Mouse (Mus musculus) ovary, adult 18-20 months (tissue): Measurements from ENCODE around the gene Heatr9.
"Not testable (repeated sequence)": the region's sequence is repeated elsewhere in the genome, so short reads cannot be mapped to it uniquely, and the experiment has no call there.

ENCODE experiments used
- DNase-seq: peaks from one replicate; pipeline ENCODE4 v3.0.0; 2022; ENCODE audit warnings: low spot score, mixed read lengths

The Heatr9 gene

DNA sequence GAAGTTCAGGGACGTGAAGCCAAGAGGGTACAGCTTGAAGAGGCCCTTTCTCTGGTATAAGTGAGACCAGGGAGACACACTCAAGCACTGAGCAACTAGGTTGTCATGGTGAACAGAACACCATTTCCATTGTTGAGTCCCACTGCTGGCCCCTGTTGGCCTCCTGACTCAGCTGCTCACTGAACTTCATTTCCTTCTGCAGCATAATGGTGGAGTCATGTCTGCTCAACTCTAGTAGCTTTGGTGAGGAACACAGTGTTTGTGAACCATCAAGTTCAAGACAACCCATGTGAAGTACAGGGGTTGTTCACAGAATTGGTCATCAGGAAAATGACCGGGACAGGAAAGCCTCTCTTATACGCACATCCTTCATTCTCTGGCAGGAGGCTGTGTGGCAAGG lies at the start of gene Heatr9:
Gene Heatr9, minus strand, starts transcription at position 101 of the 400 bp plus-strand sequence.
- DNase-seq: no peak

DNA sequence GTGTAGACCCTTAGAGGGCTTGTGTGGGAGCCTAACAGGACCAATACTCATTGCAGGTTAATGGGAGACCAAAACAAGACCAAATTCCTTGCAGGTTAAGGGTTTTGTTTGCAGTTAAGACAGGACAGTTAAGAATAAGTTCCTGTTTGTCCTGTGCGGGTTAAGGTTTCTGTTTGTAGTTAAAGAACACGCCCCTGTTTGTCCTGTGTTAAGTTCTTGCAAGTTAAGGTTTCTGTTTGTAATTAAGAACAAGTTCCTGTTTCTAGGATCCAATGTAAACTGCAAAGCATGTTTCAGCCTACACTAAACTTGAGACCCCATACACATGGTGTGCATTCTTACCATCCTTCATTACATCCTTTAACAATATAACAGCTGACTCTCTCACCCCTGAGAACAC lies 48.2 kb upstream of the Heatr9 start:
- no peak for DNase-seq

DNA sequence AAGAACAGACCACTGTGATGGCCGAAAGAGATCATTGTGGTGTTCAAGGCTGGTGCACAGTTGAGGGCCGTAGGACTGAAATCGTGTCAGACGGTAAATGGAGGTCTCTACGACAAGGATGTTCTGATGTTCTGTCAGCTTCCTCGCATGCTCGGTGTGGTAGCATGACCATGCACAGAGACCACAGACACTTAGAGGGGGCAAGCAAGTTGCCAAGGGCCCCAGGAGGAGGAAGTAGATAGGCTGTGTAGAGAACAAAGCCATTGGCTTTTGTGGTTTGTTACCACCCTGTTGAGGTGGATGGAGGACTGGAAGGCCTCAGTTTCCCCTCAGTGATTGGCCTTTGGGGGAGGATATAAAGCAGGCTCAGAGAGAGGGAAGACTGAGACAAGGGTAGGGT lies 47.3 kb upstream of the Heatr9 start:
- no peak for DNase-seq

DNA sequence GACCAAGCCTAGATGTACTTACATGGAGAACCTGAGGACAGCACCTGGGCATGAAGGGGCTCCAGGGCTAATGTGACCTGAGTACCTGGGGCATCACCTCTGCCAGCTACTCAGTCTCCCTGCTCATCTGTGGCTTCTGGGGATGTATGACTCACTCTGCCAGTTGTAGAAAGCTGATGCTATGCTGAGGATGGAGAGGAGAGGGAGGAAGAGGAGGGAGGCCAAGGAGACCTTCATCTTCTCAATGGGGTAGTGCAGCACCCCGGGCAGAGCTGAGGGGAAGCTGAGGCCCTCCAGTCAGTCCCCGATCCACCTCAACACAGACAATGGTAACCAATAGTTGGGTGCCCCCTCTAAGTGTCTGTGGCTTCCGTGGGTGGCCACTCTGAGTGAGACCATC lies 46.8 kb upstream of the Heatr9 start:
- no peak for DNase-seq

DNA sequence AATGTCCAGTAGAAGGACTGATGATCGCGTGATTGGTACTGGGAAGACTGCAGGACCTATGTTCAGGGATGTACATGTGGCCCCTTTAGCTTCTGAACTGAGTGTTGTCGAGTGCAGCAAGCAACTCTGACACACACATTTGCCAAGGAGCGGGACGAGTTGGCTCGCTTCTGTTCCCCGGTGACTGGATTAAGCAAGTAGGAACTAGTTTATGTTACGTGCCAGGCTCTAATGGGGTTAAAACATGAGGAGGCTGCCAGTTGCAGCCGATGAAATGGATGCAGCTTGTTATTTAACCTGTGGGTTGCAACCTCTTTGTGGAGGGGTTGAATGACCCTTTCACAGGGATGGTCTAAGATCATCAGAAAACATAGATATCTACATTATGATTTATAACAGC lies 46.1 kb upstream of the Heatr9 start:
- no peak for DNase-seq

DNA sequence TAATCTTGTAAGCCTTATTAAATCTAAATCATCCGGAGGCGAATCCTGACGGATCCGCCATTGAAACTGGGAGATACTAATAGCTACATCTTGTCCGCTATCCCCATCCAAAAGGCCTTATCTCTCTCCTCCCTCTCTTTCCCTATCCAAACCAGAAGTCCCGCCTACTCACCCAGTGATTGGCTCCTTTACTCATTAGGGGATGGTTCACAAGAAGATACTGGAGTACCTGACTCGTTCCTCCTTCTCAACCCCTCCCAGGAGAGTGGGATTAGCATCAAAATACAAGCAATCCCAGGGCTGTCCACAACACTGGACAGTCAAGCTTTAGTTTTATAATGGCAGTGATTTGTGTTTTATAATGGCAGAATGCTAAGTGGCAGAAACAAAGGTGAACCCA lies 45.3 kb upstream of the Heatr9 start:
- no peak for DNase-seq

DNA sequence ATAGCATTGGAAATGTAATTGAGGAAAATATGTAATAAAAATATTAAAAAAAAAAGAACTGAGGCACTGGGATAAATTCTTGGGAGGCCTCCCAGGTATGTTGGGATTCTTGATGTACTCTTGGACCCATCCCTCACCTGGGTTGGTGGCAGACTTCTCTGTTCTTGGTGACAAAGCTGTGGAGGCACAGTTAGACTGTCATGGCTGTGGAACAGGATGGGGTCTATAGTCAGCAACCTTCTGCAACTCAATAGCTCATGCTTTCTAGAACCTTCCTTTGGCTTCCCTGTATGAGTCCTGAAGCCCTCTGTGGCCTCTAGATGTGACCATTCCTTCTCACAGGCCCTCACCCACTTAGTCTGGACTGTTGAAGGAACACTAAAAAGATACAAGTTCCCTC lies 44.6 kb upstream of the Heatr9 start:
- no peak for DNase-seq

DNA sequence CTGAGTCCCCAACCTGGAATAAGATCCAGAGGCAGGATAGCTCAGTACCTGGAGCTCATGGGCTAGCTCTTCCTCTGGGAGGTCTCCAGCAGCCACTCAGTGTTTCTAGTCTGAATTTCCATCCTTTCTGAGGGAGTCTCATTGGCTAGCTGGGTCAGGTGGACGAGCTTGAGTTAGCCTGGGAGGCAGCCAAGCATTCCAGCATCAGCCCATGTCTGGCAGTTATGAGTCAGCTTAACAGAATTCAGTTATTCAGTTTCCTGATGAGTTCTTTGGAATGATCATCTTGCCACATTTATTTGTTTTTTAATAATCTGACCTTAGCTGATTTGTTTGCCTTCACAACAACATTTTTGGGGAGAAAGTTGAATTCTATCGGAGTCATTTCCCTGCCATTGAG lies 41.8 kb upstream of the Heatr9 start:
- DNase-seq: no peak

DNA sequence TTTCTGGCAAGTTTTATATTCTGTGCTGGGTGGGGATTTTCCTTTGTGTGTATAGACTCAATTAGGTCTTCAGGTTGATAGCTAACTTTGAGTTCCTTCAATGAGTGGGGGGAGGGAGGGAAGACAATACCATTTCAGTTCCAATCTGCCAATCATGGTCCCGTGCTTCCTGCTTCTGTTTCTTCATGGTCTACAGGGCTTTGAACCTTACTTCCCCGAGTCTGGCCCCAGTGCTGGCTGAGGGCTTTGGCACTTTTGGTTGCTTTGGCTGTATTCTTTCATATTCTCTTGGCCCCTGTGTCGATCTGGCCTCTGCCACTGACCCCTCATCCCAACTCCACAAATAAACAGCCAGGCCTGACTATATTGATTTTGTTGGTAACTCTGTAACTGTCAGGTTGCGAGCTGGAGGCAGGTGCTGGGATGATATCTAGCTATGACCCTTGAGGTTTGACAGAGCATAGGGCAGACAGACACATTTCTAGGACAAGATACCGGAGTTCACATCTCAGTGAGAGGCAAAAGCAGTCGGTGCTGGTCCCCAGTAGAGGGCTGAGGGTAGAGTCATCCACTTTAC lies 40.4 kb upstream of the Heatr9 start:
- no peak for DNase-seq

DNA sequence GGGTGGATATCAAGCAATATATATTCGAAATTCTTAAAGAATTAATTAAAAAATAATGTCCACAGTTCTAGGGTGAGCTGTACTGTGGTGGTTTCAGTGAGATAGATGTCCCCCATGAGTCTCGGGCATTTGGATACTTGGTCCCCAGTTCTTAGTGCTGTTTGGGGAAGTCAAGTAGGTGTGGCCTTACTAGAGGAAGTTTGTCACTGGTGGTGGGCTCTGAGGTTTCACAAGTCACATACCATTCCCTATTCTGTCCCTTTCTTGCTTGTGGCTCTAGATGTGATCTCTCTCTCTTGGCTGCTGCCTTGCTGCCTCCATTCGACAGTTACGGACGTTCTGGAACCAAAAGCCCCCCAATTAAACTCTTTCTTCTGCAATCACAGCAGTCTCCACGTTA lies 38.4 kb upstream of the Heatr9 start:
- DNase-seq: no peak

DNA sequence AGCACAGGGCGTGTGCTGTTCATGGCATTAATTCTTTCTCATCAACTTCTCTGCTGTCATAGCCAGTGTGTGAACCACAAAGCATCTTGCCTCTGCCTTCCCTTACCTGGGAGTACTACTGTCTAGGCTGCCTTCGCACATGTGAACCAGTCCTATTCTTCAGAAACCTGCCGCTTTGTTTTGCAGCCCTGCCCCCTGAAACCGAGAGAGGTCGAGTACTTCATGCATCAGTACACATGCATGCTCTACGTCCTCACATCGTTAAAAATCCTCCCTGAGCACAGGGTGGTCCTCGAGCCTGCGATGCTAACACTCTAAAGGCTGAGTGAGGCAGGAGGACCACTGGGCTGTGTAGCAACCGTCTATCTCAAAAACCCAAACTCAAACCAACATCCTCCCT lies 35.1 kb upstream of the Heatr9 start:
- DNase-seq: no peak

DNA sequence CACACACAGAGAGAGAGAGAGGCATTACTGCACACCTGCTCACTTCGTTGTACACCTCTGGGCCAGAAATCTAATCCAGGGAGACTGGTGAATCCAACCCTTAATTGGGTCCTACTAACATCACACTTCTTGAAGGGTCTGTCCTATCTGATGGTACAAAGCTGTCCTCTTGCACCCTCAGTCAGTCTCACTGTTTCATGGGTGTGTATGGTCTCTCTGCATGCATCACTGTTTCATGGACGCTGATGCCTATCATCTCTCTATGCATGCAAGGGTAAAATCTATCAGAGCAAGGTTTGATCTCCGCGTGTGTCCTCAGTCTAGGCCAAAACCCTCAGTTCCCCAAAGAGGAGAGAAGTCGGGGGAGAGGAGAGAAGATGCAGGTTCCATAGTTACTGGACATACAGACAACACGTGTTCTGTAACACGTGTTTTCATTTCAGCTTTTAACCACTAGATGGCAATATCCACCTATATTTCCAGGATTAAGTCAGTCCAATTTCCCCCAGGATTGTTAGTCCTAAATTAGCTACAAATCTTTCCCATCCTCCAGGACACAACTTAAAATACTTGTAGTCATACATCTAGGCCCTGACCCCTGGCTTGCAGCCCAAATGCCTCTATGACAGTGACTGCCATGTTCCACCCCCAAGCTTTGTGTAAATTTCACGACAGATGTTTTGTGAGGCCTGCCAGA lies 34.3 kb upstream of the Heatr9 start:
- DNase-seq: no peak

DNA sequence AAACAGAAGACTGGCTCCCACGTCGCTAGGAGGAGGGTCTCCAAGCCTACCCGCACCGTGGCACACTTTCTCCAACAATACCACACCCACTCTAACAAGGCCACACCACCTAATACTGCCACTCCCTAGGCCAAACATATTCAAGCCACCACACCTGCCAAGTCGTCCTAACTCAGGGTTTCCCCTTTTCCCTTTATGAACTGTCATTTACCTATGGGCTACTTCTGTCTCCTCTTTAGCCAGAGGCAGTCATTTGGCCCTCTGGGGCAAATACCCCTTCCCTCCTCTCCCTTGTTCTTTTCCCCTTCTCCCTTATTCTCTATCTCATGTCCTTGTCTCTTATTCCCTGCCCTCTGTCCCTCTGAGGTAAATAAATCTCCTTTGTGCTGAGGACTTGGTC lies 29.7 kb upstream of the Heatr9 start:
- DNase-seq: no peak

DNA sequence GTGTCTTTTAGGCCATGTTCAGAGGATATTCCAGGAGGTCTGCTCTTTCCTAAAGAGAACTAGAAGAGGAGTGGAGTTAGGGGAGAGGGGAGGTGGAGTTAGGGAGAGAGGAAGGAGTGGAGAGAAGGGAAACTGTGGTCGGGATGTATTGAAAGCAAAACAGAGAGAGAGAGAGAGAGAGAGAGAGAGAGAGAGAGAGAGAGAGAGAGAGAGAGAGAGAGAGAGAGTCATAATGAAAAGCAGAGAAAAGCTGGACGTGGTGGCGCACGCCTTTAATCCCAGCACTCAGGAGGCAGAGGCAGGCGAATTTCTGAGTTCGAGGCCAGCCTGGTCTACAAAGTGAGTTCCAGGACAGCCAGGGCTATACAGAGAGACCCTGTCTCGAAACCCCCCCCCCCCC lies 29.1 kb upstream of the Heatr9 start:
- DNase-seq: not testable (repeated sequence)

DNA sequence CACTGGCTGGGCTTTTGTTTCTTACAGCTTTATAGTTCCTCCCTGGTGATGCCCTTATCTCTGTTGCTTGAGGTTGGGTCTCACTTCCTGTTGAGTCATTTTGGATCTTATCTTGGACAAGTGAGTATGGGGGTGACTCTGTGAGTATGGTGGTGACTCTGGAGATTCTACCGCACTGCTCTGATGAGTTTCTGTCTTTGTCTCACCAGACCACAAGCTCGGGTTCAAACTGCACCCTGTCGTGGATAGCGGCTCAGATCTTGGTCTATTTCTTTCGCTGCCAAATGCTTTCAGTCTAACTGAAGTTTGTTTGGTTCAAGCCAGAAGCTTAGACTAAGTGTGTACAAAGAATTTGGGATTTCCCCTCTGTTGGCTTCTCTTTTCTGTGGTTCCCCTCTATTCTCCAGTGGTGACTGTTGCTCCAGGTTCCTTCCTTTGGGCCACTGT lies 28.2 kb upstream of the Heatr9 start:
- no peak for DNase-seq

DNA sequence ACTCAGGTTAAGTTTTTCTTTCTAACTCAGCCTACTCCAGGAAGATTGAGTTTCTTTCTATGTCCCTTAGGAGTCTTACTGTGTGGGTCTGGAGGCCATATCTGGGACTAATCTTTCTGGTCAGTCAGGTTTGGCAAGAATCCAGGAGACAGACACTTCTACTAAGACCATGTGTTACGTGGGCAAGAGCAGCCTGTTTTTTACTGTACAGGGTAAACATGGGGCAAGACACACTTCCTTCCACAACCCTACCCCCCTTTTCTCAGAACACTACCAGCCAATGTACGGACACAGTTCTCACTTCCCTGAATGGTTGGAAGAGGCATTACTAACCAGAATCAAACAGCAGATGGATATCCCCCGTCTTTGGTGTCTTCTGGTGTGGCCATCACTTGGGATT lies 22.2 kb upstream of the Heatr9 start:
- DNase-seq: no peak

DNA sequence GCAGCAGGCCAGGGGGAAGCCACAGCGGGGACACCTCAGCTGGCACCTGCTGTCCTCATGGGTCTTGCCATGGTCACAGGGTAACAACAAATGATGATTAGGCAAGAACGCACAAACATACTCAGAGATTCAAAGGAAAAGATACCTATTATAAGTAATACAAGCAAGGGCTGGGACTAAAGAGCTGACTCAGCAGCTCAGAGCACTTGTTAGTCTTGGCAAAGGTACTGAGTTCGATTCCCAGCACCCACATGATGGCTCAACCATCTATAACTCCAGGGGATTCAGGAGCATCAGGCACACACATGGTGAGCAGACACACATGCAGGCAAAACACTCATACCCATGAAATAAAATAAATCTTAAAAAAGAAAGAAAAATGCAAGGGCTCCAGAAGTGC lies 19.4 kb upstream of the Heatr9 start:
- DNase-seq: no peak

DNA sequence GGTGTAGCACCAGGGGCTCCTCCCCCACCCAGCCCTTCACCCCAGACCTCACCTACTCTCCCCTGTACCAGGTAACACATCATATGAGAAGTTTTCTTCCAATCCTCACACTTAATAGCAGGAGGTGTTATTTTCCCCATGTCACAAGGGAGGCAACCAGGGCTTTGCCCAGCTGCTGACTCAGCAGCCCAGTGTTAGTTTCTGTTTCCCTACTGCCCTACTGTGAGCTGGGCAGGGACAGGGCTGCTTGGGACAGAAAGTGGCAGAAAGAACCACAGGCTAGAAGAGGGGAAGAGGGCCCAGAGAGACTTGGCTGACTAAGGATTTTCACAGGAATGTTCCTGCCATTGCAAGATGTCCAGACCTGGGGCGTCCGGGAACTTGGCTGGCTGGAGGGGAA lies 19.0 kb upstream of the Heatr9 start:
- no peak for DNase-seq

DNA sequence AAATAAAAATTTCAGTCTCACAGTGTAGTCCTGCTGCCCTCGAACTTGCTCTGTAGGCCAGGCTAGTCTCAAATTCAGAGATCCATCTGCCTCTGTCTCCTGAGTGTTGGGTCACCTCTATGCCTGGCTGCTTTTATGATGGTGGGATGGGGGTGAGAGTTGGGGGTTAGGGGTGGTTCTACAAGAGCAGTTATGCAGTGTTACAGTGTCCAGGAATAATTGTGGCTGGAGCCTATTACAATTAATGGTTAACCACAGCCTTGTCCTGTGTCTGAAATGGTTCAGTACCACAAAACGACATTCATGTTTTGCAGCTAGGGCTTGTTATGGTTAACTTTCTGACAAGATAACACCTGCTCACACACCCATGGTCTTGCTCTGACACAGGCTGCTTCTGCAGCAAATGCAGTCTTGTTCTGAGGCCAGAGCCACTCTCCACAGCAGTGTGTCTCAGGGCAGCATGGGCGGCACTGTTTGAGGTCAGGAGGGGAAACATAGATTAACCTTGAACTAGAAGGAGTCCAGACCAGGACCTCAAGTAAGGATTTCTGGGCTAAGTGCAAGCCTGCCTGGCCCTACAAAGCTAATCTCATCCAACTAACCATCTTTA lies 16.8 kb upstream of the Heatr9 start:
- DNase-seq: no peak

DNA sequence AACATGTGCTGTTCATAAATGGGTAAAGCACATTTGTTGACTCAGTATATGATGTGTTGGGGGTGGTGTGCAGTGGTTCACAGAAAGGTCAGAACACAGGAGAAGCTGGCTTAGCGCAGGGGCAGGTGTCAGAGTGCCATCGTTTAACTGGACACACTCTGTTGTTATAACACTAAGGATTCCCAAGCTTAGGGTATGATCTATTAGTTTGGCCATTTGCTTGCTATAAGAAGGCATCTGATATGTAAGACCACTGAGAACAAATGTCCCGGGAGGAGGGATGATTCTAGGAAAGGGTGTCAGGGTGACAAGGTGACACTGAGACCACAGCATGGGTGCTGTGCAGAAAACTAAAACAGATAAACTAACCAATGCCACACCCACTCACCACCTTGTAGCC lies 14.9 kb upstream of the Heatr9 start:
- no peak for DNase-seq

DNA sequence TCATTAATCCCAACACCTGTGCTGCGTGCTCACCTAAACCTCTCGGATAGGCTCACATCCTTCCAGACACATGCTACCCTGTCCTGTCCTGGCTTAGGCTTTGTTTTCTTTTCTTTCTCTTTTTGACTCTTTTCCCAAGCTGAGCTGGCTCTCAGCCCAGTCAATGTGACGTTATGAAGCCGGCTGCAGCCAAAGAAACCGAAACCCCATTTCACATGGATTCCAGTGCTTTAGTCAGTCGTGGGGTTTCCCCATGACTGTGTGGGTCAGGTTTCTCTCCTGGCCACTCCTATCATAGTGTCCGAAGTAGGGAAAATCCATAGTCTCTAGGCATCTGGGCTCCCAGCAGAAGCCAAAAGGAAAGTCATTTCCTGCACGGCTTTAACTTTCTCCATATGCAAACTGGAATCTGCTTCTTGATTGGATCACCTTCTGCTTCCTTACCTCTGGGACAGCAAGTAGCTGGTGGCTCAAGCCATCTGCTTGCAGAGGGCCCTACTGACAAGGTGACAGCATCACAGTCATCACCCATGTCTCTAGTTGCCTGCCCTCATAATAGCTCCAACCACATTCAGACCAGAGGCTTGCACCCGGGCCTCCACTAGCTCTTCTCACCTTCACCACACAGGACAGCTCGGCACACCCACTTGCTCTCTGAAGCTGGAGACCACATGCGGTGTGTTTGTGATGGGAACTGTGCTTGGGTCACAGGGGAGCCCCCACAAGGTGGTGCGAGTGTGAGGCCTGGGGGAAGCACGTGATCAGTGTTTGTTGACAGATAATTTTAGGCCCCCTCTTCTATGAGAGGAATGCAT lies 12.8 kb upstream of the Heatr9 start:
- peak; percentile 31 for DNase-seq

DNA sequence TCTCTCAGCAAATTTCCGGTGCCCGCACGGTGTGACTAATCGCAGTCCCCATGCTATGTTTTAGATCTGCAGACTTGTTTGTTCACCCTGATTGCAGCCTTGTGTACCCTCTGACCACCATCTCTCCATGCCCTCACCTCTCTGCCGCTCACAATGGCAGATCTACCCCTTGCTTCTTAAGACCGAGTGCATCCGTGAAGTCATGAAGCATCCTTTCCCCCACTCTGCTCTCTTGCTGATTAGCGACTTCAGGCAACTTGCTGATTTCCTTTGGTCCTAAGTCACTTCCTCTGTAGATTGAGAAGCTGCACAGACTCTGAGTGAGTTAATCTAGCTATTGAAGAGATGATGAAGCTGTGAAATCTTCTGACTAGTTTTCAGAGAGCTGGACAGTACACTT lies 12.2 kb upstream of the Heatr9 start:
- no peak for DNase-seq

DNA sequence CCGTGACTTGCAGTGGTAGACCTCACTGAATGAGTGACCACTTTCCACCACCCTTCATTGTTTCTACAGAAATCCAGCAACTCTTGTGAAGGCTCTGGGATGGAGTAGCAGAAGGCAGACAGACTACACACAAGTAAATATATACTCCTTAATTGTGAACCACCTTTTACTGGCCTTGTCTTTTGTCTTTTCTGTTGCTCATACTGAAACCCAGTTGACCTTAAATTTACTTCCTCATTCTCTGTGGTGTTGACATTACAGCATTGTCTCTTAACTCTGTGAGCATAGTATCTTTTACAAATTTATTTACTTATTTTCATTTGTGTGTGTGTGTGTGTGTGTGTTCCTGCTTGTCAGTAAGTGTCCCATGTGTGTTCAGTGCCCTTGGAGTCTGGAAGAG lies 11.2 kb upstream of the Heatr9 start:
- no peak for DNase-seq
